Mouse (Mus musculus) brain, adult 2 months (tissue): ENCODE measurements at regions not wholly inside any gene's neighbourhood (a gene's known extent, or its start where the extent isn't known, plus 50 kb on each side); places are given as distances from the start of the nearest gene placed in this dataset.
A peak's percentile ranks its signal among the peaks of the same experiment; 100 is the strongest.

Experiments
- DNase-seq: peaks from one replicate; pipeline ENCODE4 v3.0.0; 2011; ENCODE audit warnings: low read depth, low spot score

DNA sequence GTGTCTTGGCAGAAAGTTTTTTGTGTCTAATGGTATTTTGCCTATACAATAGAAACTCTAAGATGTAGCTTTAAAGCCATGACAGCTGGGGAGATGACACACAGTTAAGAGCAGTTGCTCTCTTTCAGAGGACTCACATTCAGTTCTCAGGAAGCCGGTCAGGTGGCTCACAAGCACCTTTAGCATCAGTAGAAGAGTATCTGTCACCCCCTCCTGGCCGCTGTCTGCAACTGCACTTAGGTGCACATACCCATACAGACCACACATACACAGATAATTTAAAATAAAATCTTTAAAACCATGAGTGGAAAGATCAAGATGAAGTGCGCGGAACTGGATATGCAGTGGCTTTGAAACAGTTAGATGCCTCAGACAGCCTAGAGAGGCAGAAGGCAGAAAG, 178.3 kb upstream of the Chrm3 start:
- DNase-seq = no peak

DNA sequence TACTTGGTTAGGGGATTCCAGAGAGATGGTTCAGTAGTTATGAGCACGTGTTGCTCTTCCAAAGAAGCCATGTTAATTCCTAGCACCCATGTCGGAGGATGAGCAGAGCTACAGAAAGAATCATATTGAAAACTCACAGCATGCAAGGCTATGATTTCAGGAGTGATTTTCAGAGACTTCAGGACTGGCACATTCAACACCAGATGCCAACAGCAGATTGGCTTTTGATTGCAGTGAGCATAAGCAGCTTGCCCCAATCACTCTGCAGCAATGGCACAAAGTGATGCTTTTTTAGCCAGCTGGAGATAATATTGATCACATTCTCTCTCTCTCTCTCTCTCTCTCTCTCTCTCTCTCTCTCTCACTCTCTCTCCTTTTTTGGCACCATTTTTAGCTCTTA, 166.6 kb upstream of the Chrm3 start:
- DNase-seq = peak; percentile 37

DNA sequence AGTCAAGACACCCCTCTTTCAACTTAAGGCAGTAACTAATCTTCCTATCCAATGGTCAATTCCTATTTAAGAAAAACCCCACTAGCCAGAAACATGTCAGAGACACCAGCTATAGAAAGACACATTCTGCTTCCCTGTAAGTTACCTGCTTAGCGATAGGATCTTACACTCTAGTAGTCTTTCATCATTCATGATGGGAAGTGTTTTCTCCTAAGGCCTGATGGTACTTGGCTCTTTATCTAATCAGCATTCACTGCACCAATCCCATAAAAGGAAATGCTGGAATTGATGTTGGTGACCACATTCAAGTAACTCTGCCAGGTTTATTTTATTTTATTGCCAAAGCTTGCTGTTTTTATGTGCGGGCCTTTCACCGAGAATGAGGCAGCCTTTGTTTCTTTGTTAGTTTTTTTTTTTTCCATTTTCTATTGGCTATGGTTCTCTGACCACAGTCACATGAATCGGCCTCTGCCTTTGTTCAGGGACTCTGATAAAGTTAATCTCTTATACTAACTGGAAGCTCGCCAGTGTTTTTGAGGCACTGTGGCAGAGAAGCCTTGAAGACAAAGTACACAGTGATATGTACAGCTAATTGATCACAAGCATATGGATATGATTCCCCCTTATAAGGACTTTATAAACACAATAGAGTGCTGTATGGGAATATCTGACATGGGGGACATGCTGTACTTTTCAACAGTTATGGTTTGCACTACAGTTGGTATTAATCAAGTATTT, 166.0 kb upstream of the Chrm3 start:
- DNase-seq = no peak

DNA sequence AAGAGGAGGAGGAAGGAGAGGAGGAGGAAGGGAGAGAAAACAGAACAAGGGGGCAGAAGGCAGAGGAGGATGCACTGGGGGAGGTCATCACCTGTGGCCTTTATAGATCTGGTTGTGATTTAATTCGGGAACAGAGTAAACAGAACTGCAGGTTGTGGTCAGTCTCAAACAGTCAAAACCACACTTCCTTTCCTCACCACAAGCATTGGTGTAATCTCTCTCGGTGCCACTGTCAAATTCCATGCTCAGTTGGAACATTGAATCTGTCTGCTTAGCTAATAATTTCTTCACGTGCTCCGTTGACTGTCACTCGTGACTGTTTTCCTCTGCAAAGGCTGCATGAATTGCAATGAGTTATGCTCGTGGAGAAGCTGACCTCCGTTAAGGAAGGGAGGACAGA, 143.6 kb upstream of the Chrm3 start:
- DNase-seq = no peak

DNA sequence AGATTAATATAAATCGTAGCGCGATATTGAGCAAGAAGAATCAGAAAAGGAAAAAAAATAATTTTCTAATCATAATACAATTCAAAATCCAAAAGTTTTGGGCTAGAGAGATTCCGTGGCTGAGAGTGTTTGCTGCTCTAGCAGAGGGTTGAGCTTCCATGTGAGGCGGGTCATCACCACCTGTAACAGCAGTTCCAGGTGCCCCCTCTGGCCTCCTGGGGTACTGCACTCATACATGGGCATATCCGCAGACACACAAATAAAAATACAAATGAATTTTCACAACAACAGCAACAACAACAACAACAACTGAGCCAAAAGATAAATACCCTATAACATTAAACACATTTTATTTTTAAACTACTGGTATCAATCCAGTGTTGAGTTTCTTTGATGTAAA, 94.7 kb upstream of the Chrm3 start:
- no peak for DNase-seq

DNA sequence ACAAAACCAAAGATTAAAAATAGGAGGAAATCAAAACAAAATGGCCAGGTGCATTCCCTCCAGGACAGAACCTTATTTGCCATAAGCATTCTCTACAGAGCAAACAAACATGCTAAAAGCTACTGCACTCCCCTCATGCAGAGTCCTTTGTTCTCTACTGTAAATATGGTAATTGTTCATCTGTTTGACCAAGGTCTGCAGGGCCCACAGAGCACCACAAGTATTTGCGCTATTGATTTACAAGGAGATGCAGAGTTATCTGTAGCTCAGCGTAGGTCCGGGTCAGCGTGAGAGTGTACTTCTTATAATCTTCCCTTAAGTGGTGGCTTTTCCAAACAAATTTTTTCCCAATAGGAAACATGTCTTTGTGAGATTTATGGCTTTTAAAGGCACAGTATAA, 94.0 kb upstream of the Chrm3 start:
- DNase-seq = no peak

DNA sequence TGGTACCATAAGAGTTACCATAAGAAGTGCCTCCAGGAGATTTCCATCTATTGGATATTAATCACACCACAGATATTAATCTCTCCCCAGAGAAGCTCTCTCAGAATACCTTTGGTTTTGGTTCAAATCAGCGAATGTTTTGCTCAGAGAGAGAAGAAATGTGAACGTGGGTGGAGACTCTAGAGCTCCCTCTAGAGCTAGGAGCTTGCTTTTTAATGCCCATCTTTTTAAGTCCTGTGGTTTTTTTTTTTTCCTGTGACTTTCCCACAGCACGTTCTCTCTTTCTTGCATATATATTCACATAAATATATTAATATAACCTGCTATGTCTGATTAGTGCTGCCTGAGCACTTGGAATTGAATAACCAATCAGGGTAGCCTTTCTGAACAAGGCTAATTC, 90.4 kb upstream of the Chrm3 start:
- DNase-seq = peak; percentile 51

DNA sequence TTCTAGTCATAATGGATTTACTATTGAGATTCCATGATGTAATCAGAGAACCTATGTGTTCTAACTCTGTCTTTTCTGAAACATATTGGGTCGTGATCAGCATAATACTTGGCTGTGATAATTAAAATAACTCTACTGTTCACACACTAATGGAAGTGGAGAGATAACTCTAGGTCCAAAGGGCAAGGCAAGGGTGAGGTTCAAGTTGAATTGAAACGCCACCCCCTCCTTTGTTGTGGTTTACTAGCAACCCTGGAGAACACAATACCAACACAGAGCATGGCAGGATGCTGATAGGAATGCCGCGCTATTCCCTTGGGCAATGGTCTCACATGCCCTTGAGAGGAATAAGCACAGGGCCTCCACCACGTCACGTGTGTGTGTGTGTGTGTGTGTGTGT, 88.9 kb upstream of the Chrm3 start:
- DNase-seq = no peak

DNA sequence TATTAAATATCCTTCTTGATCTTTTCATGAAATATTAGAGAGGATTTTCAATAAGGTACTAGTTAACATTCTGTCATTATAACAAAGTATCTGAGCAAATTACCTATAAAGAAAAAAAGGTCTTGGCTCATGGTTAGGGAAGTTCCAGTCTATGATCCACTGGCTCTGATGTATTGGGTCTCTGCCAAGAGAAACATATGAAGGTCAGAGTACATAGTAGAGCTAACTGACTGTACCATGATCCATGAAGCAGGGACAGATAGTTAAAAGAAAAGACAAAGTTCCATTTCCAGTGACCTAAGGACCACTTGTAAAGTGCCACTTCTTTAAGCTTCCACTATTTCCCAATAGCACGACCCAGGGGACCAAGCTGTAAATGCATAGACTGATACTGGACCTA, 87.2 kb upstream of the Chrm3 start:
- no peak for DNase-seq

DNA sequence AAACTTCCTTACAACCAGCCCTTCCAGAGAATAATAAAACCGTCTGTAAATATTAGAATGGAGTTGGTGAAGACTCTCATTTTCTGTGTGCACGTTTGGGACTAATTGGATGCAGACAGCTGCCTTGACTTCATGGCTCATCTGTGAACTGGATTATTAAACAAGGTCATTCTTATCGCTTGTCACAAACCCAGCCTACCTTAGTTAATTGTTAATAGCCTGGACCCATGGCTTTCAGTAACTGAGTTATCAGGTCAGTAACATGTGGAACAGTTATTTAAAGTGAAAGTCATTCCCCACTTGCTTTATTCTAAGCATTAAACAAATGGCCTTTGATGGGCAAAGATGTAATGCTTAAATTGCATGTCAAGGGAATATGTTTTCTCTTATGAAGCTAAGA, 85.0 kb upstream of the Chrm3 start:
- DNase-seq = no peak
